Mouse (Mus musculus) liver, postnatal 0 days (tissue): ENCODE data around the gene Hist1h1c.
"Not testable (repeated sequence)": the region's sequence is repeated elsewhere in the genome, so short reads cannot be mapped to it uniquely, and the experiment has no call there.

ENCODE experiments used
- CTCF ChIP-seq: sonication (generic); IDR thresholded peaks from 2 replicates; pipeline ENCODE4 v1.5.1; 2016; ENCODE audit warnings: antibody characterized with exemption, low read depth
- EP300 ChIP-seq: IDR thresholded peaks from 2 replicates; pipeline ENCODE4 v1.6.1; 2016; ENCODE audit warnings: antibody characterized with exemption, low read depth, mild to moderate bottlenecking

GRCm38 (mm10) chr13:23761871-23762821, 23.5 kb downstream of the Hist1h1c start, which contains the start of gene Hist1h3a:
- TF ChIP-seq CTCF: not testable (repeated sequence)
- peak; percentile 72 for TF ChIP-seq EP300
